Mouse (Mus musculus) G1E (cell line): ENCODE results near the gene Map3k19.

Source experiments
- CTCF ChIP-seq: IDR thresholded peaks from 2 replicates; pipeline ENCODE4 v1.5.1; 2012; ENCODE audit warnings: low read depth, low read length, inconsistent platforms, mixed read lengths
- GATA1 ChIP-seq: IDR thresholded peaks from 2 replicates; pipeline ENCODE4 v1.6.1; 2012; ENCODE audit warnings: borderline replicate concordance, low read length, inconsistent platforms, mixed read lengths

- TF ChIP-seq CTCF, result no peak
- TF ChIP-seq GATA1, result no peak
These were observed 13.8 kb upstream of the Map3k19 start, which contains the start of gene Rab3gap1 for GRCm38 (mm10) chr1:127868300-127869261.
